Mouse (Mus musculus): Measurements from ENCODE around the gene Fam155a. TPM values are rescaled to one million over a fixed set of nuclear protein-coding genes. Genes with fewer than 3 reads are reported as not detected.

Fam155a gene
- polyA plus RNA-seq, 1 experiment from 2014 or later = 21.2 TPM

DNA sequence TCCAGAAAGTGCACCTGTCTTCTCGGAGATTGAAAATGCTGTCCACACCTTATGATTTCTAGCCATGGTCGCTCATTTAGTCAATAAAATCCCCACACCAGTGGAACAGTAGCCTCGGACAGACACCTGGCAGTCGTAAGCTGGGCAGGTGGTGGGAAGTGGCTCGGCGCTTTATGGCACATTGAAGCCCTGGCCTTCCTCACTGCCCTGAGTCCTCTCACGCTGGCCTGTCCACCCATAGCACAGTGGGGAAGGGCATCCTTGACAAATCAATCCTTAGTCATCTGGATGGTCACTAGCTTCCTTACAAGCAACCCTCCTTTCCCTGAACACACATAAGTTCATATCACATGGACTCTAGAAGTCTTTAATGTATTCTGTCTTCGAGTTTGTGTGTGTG lies 401.8 kb downstream of the Fam155a start:
- H3K9me3 ChIP-seq = no peaks in the 10 kb centered on the region
- H3K4me2 ChIP-seq (replicated peaks) = no peak overlapping the region
- H3K36me3 ChIP-seq = no peaks in the 10 kb centered on the region
- 88% methylated on average over 8 of the region's 8 CpGs for WGBS
- no peak overlapping the region for H3K9ac ChIP-seq (replicated peaks)
- no peaks in the 10 kb centered on the region for H3K27me3 ChIP-seq
- H3K4me1 ChIP-seq (replicated peaks) = peaks cover 7% of the 10 kb centered on the region; the same call in 1 of the 2 replicates
- ATAC-seq = no peak
- no peak overlapping the region for H3K27ac ChIP-seq
- H3K4me3 ChIP-seq (replicated peaks) = no peak overlapping the region

DNA sequence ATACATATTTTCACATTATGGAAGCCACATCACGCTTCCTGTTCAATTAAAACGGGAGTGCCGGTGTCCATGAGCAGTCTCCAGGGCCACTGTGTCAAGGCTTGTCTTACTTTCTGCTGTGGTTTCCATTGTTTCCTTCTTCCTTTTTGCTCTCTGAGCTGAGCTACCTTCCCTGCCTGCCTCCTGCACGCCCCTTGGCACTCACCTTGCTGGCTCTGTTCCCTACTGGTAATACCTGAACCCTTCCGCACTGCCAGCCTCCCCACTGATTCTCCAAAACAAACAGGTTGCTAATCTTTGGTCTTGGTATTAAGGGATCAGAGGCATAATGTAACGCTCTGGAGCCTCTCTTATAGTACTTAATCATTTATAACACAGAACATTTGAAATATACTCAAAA lies 403.2 kb downstream of the Fam155a start:
- H3K4me3 ChIP-seq (replicated peaks) = no peak overlapping the region
- H3K4me2 ChIP-seq (replicated peaks) = no peak overlapping the region
- H3K36me3 ChIP-seq = no peaks in the 10 kb centered on the region
- WGBS = 68% methylated on average over 6 of the region's 6 CpGs
- H3K9ac ChIP-seq (replicated peaks) = no peak overlapping the region
- H3K4me1 ChIP-seq (replicated peaks) = peaks cover 14% of the 10 kb centered on the region
- H3K27ac ChIP-seq = no peak overlapping the region
- no peaks in the 10 kb centered on the region for H3K27me3 ChIP-seq
- ATAC-seq = no peak
- H3K9me3 ChIP-seq = no peaks in the 10 kb centered on the region

DNA sequence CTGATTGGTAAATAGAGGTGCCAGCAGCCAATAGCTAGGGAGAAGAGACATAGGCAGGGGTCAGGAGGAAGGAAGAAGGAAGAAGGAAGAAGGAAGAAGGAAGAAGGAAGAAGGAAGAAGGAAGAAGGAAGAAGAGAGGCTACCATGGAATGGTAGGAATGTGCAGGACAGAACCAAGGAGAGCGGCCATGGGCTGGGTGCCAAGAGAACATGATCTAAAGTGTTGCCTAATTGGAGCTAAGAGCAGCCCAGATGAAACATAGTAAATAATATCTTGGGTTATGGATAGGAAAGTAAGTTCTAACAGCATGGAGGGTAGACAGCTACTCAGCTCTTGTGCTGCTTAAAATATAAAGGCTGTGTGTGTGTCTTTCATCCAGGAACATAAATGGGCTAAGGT lies 405.6 kb downstream of the Fam155a start:
- 92% methylated on average over 1 of the region's 1 CpGs for WGBS
- Histone ChIP-seq H3K4me1 (replicated peaks) (peaks cover 14% of the 10 kb centered on the region), H3K9ac (replicated peaks) (no peak overlapping the region), H3K9me3 (no peaks in the 10 kb centered on the region), H3K4me2 (replicated peaks) (no peak overlapping the region), H3K27ac (no peak overlapping the region), H3K27me3 (no peaks in the 10 kb centered on the region), H3K4me3 (replicated peaks) (no peak overlapping the region), H3K36me3 (no peaks in the 10 kb centered on the region)
- no peak for ATAC-seq

DNA sequence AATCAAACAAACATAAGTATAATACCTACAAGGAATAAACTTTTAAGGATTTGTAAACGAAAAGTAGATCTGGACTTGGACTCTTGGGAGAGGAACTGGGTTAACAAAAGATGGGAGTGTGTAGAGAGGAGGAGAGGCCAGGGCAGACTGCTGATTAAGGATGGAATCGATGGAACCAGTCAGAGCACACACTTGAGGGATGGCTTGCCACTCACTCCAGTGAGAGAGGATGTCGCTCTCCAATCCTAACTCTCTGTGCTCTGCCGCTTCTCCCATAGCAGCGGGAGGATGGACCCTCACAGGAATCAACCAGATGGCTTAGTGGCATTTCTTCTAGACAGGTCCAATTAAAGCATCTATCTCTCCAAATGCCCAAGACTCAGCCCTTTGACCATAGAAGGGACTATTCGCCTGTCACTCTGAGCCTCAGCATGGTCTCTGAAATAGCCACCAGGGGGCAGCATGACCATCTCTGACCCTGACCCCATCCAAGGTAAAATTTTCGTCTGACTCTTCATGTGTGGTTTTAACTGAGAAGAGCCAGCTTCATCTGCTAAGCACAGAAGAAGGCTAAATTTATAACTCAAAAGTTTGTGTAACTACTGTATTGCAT lies 422.3 kb downstream of the Fam155a start:
- no peaks in the 10 kb centered on the region for H3K27me3 ChIP-seq
- H3K9me3 ChIP-seq = no peaks in the 10 kb centered on the region
- H3K4me3 ChIP-seq (replicated peaks) = no peak overlapping the region
- peaks cover 14% of the 10 kb centered on the region for H3K4me1 ChIP-seq (replicated peaks)
- no peak overlapping the region for H3K4me2 ChIP-seq (replicated peaks)
- no peaks in the 10 kb centered on the region for H3K36me3 ChIP-seq
- no peak overlapping the region for H3K9ac ChIP-seq (replicated peaks)
- ATAC-seq = peak; percentile 62
- 54% methylated on average over 7 of the region's 7 CpGs for WGBS
- no peak overlapping the region for H3K27ac ChIP-seq

DNA sequence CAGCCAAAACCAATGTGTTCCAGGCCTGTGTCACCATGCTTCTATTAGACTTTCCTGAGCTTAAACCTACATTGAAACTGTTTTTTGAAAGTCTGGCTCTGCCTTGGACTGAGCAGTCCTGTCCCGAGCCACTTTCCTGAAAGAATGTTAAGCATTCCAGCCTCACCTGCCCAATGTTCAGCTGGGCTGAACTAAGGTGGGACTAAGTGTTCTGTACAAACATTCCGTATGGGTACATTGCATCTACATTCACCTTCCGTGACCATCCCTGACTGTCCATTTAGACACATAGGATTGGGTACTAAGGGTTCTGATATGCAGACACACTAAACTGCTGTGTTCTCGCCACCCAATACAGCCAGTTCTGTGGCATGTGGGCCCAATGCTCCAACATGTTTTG lies 423.8 kb downstream of the Fam155a start:
- Histone ChIP-seq H3K4me3 (replicated peaks) (no peak overlapping the region), H3K27me3 (no peaks in the 10 kb centered on the region), H3K4me1 (replicated peaks) (peaks cover 17% of the 10 kb centered on the region), H3K9me3 (no peaks in the 10 kb centered on the region), H3K4me2 (replicated peaks) (no peak overlapping the region), H3K9ac (replicated peaks) (no peak overlapping the region), H3K36me3 (no peaks in the 10 kb centered on the region), H3K27ac (no peak overlapping the region)
- ATAC-seq = no peak
- WGBS = 76% methylated on average over 4 of the region's 4 CpGs

DNA sequence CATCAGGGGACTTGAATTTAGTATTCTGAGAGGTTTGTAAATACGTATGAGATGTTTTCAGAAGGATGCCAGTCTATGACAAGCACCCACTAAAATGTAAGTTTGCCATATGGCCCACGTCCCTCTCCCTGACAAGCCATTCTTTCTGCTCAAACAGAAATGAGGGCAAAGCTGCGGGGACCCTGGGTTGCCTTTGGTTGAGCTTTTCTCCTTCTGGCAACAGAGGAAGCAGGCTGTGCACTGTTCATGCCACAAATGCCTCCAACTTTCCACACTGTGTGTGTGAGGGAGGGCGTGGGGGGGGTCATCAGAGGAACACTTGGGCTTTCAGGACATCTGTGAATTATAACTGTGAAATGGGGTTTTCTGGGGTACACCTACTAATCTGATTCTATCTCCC lies 426.8 kb downstream of the Fam155a start:
- Histone ChIP-seq H3K9me3 (no peaks in the 10 kb centered on the region), H3K36me3 (no peaks in the 10 kb centered on the region), H3K4me1 (replicated peaks) (peaks cover 17% of the 10 kb centered on the region), H3K27me3 (no peaks in the 10 kb centered on the region), H3K27ac (no peak overlapping the region), H3K9ac (replicated peaks) (no peak overlapping the region), H3K4me3 (replicated peaks) (no peak overlapping the region), H3K4me2 (replicated peaks) (no peak overlapping the region)
- 84% methylated on average over 4 of the region's 4 CpGs for WGBS
- no peak for ATAC-seq

DNA sequence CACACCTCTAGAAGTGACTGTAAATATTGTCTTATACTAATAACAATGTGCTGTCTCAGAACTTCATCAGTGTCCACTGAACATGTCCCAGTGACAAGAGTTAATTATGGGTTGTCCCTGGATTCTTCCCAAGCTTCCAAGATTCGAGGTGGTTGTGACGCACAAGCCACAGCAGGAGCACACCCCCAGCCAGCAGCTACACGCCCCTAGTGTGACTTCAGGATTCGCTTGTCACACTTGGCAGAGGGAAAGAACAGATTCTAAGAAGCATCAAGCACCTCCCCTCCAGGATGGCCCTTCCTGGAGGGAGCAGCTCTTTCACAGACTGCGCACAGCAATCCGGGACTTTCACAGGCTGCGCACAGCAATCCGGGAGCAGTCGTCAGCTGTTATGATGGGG lies 428.0 kb downstream of the Fam155a start:
- peaks cover 14% of the 10 kb centered on the region for H3K4me1 ChIP-seq (replicated peaks)
- no peak overlapping the region for H3K9ac ChIP-seq (replicated peaks)
- no peaks in the 10 kb centered on the region for H3K36me3 ChIP-seq
- H3K27me3 ChIP-seq = no peaks in the 10 kb centered on the region
- WGBS = 80% methylated on average over 9 of the region's 9 CpGs
- no peak for ATAC-seq
- H3K27ac ChIP-seq = no peak overlapping the region
- no peaks in the 10 kb centered on the region for H3K9me3 ChIP-seq
- H3K4me3 ChIP-seq (replicated peaks) = no peak overlapping the region
- no peak overlapping the region for H3K4me2 ChIP-seq (replicated peaks)

DNA sequence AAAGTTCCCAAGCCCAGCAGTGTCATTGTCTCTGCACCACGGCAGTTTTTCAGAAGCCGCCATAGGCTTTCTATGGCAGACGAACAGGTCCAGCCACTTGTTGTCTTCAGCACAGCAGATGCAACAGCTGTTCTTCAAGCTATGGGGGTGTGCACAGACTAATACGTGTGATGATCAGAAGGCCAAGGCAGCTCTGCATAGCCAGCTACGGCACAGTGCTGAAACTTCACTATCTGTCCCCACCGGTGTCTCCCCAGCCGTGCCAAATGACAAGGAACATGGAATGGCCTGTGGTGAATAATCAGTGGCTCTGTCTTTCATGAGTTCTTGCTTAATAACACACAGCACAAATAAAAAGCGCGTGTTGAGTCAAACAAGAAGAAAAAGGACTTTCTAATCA lies 428.4 kb downstream of the Fam155a start:
- 80% methylated on average over 9 of the region's 9 CpGs for WGBS

DNA sequence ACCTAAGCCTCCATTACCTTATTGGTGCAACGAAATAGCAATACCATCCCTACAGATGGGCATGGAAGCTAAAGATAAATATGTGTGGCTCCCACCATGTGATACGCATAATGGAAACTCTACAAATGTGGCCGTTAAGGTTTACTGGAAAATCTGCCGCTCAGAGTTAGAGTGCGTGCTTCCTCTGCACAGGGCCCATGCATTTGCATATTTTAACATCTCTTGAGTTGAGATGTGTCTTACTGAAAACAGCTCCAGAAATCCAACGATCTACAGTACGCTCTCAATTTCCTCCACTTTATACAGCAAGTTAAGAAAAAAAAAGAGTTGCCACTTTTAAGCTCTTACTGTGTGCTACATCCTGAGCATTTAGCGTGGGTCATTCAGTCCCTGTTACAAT lies 433.1 kb downstream of the Fam155a start:
- H3K4me1 ChIP-seq (replicated peaks) = peaks cover 31% of the 10 kb centered on the region
- H3K27me3 ChIP-seq = no peaks in the 10 kb centered on the region
- H3K4me2 ChIP-seq (replicated peaks) = no peak overlapping the region
- H3K27ac ChIP-seq = no peak overlapping the region
- WGBS = 89% methylated on average over 8 of the region's 8 CpGs
- H3K36me3 ChIP-seq = no peaks in the 10 kb centered on the region
- H3K4me3 ChIP-seq (replicated peaks) = no peak overlapping the region
- no peaks in the 10 kb centered on the region for H3K9me3 ChIP-seq
- no peak for ATAC-seq
- H3K9ac ChIP-seq (replicated peaks) = no peak overlapping the region

More for the DNA sequence above, 428.4 kb downstream of the Fam155a start:
- ATAC-seq = no peak
- Histone ChIP-seq H3K4me1 (replicated peaks) (peaks cover 11% of the 10 kb centered on the region), H3K27ac (no peak overlapping the region), H3K9ac (replicated peaks) (no peak overlapping the region), H3K36me3 (no peaks in the 10 kb centered on the region), H3K9me3 (no peaks in the 10 kb centered on the region), H3K4me3 (replicated peaks) (no peak overlapping the region), H3K27me3 (no peaks in the 10 kb centered on the region), H3K4me2 (replicated peaks) (no peak overlapping the region)

DNA sequence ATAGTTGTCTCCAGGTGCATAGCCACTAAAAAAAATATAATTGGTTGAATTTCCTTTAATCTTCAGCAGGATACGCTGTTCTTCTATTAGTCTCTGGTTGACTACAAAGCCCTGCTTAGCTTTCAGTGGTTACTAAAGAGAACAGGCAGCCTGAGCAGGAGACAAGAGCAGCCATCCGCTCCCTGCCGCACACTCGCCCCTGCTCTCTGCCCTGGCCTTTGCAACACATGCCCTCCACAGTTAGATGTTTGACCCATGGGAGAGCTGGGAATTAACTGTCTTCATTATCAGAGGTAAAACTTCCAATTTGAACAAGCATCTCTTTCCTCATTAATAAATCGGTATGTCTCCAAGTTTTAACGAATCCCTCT lies 435.0 kb downstream of the Fam155a start:
- H3K4me2 ChIP-seq (replicated peaks) = 0 out of 2 replicates have a peak overlapping the region, but pooled peaks have one; percentile 13
- no peak overlapping the region for H3K4me3 ChIP-seq (replicated peaks)
- 6% methylated on average over 6 of the region's 6 CpGs for WGBS
- peak overlapping the region; percentile 57; the same call in 1 of the 2 replicates for H3K27ac ChIP-seq
- H3K9ac ChIP-seq (replicated peaks) = no peak overlapping the region
- no peaks in the 10 kb centered on the region for H3K27me3 ChIP-seq
- no peaks in the 10 kb centered on the region for H3K9me3 ChIP-seq
- peaks cover 28% of the 10 kb centered on the region for H3K4me1 ChIP-seq (replicated peaks)
- H3K36me3 ChIP-seq = no peaks in the 10 kb centered on the region
- peak; percentile 70 for ATAC-seq

DNA sequence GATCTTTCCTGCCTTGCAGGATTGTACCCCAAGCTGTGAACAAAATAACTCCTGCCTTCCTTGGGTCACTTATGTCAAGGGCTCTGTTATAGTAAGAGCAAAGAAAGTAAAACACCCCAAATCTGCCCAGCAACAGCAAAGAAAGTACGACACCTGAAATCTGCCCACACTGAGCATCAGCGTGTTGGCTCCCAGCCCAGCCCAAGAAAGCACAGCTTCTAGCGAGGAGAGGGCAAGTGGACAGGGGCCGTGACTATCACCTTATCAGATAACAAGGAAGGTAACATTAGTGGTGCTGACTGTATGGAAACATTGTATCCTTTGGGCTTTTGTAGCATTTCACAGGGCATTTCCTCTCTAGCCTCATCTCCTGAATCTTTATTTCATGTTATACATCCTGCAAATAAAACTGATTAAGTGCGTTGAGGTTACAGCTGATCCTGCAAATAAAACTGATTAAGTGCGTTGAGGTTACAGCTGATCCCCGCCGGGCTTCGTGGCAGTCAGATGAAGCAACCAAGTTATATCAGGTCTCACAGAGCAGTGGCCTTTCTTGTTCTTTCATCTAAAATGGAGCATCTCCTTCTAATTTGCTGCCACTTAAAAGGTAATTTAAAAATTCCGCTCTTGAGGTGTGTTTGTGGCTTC lies 435.6 kb downstream of the Fam155a start:
- H3K4me1 ChIP-seq (replicated peaks) = peaks cover 28% of the 10 kb centered on the region
- 0 out of 2 replicates have a peak overlapping the region, but pooled peaks have one; percentile 13 for H3K4me2 ChIP-seq (replicated peaks)
- no peaks in the 10 kb centered on the region for H3K9me3 ChIP-seq
- peak overlapping the region; percentile 57 for H3K27ac ChIP-seq
- no peaks in the 10 kb centered on the region for H3K27me3 ChIP-seq
- no peak overlapping the region for H3K4me3 ChIP-seq (replicated peaks)
- peak; percentile 47 for ATAC-seq
- no peaks in the 10 kb centered on the region for H3K36me3 ChIP-seq
- 35% methylated on average over 10 of the region's 10 CpGs for WGBS
- H3K9ac ChIP-seq (replicated peaks) = no peak overlapping the region

DNA sequence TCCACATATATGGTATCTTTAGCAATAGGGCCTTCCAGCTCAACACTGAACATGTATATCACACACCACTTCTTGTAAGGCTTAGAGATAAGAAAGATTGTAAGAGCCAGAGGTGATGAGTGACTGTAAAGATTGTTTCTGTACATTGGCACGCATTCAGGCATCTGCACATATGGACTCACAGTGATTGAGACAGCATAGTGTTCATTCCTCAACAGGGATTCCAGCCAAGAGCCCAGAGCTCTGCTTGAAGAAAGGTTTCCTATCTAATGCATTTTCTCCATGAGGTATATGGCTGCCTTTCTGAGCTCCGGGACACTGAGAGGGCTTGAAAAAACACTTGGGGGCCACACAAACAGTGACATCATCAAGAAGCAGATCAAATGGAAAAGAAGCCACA lies 438.2 kb downstream of the Fam155a start:
- H3K27me3 ChIP-seq = no peaks in the 10 kb centered on the region
- H3K4me3 ChIP-seq (replicated peaks) = no peak overlapping the region
- peaks cover 28% of the 10 kb centered on the region for H3K4me1 ChIP-seq (replicated peaks)
- H3K4me2 ChIP-seq (replicated peaks) = no peak overlapping the region
- H3K9me3 ChIP-seq = no peaks in the 10 kb centered on the region
- no peaks in the 10 kb centered on the region for H3K36me3 ChIP-seq
- no peak for ATAC-seq
- 92% methylated on average over 2 of the region's 2 CpGs for WGBS
- H3K27ac ChIP-seq = no peak overlapping the region
- H3K9ac ChIP-seq (replicated peaks) = no peak overlapping the region

DNA sequence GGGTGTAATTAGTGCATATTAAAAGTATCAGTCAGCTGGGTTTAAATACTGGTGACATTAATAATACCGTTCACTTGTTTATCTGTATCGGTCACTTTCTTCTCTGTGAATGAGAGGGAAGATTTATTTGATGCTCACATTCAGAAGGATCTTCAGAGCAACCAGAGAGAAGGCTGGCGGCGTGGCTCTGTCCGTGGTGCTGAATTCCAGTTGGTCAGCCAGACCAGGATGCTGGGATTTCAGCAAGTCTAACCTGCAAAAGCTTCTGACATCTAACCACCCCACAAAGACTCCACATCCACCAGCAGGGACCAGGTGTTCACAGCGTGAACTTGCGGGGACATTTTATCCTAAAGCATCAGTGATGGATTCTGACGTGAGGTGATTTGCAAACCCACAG lies 461.5 kb downstream of the Fam155a start:
- Histone ChIP-seq H3K4me2 (replicated peaks) (no peak overlapping the region), H3K4me1 (replicated peaks) (no peaks in the 10 kb centered on the region), H3K27me3 (no peaks in the 10 kb centered on the region), H3K4me3 (replicated peaks) (no peak overlapping the region), H3K9ac (replicated peaks) (no peak overlapping the region), H3K27ac (no peak overlapping the region), H3K9me3 (no peaks in the 10 kb centered on the region), H3K36me3 (no peaks in the 10 kb centered on the region)
- ATAC-seq = no peak
- WGBS = 30% methylated on average over 8 of the region's 8 CpGs

Data from midbrain, embryonic 13.5 days (tissue).